Mouse (Mus musculus) myocyte (in vitro differentiated cells): Measurements from ENCODE around the gene Pou2af1.

Experiments
- MAX ChIP-seq: IDR thresholded peaks from one replicate; pipeline ENCODE4 v1.6.1; 2011; ENCODE audit warnings: low read depth, mild to moderate bottlenecking, control low read depth
- MYOD1 ChIP-seq, 3 experiments: IDR thresholded peaks; one replicate each; pipeline ENCODE4 v1.6.1; 2011; ENCODE audit warnings: control low read depth in 2 of 3, low read depth in 2 of 3, mild to moderate bottlenecking in 2 of 3, moderate library complexity in 1 of 3; ENCODE audit not compliant: insufficient read length in 2 of 3, control insufficient read depth in 1 of 3
- MYOG ChIP-seq, 3 experiments: IDR thresholded peaks; one replicate each; pipeline ENCODE4 v1.6.1; 2011; ENCODE audit warnings: control low read depth in 2 of 3, low read depth in 2 of 3, mild to moderate bottlenecking in 2 of 3; ENCODE audit not compliant: insufficient read length in 2 of 3, control insufficient read depth in 1 of 3, insufficient read depth in 1 of 3
- POLR2A ChIP-seq: IDR thresholded peaks from one replicate; pipeline ENCODE4 v1.6.1; 2011; ENCODE audit warnings: low read depth, mild to moderate bottlenecking, control low read depth, moderate library complexity; ENCODE audit not compliant: insufficient read length
- SRF ChIP-seq: IDR thresholded peaks from one replicate; pipeline ENCODE4 v1.6.1; 2011; ENCODE audit warnings: low read depth; ENCODE audit not compliant: control insufficient read depth, insufficient read length
- TCF12 ChIP-seq: IDR thresholded peaks from one replicate; pipeline ENCODE4 v1.6.1; 2011; ENCODE audit warnings: mild to moderate bottlenecking, control low read depth; ENCODE audit not compliant: poor library complexity, insufficient read depth, severe bottlenecking
- TCF3 ChIP-seq: IDR thresholded peaks from one replicate; pipeline ENCODE4 v1.6.1; 2011; ENCODE audit warnings: low read depth, control low read depth; ENCODE audit not compliant: insufficient read length

DNA sequence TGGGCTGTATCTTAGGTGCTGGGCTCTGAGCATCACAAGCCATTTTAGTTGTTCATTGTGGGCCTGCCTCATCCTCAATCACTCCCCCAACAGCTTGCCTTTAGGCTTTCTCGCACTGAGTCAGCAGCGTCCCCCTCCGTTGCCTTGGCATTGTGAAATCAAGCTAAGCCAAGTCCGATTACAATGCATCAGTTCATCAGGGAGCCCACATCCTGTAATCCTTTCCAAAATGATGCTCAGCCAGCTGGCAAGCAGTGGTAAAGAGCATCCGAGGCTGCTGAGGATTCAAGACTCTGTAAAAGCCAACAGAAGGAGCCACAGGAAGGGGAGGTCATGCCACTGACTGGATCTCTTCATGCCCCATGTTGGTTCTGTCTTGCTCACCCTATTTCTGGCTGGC lies 32.9 kb upstream of the Pou2af1 start:
- TF ChIP-seq SRF (no peak), POLR2A (no peak), MYOG (IDR thresholded peaks at IDR 0.05; ENCODE audit: control insufficient read depth in 1 of 3, insufficient read depth in 1 of 3, insufficient read length in 2 of 3, low read depth in 2 of 3) (no peak), TCF3 (no peak), MAX (no peak), MYOD1 (IDR thresholded peaks at IDR 0.05; ENCODE audit: control insufficient read depth in 1 of 3, insufficient read length in 2 of 3, low read depth in 2 of 3) (peak in 1 of 3 experiments; percentile 2), TCF12 (no peak)
